Mouse (Mus musculus): ENCODE measurements around the gene Slc6a16. TPM values are rescaled to one million over a fixed set of nuclear protein-coding genes. Genes with fewer than 3 reads are reported as not detected.

Gene Slc6a16
- polyA plus RNA-seq, 1 experiment from 2014 or later: 0.09 TPM

DNA sequence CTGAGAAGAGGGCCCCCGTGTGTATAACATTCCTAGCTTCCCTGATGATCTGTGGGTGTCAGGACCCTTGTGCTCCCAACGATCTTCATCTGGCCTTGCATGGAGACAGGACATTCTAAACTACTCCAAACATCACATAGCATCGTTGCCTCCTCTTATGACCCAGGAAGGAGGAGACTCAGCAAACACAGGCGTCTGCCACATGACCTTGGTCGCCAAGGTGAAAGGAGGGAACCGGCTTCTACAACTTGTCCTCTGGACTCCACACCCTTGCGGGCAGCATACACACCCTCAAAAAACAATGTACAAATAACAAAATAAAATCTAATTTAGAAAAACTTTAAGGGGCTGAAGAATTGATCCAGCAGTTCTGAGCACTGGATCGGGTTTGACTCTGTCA is 71.1 kb downstream of the Slc6a16 start:
- H3K9ac ChIP-seq (ENCODE audit: low read length): no peak overlapping the region
- no peaks in the 10 kb centered on the region for H3K9me3 ChIP-seq (replicated peaks; ENCODE audit: control insufficient read depth, low read length)
- no peak overlapping the region for H3K27ac ChIP-seq (ENCODE audit: low read length)
- H3K4me3 ChIP-seq (ENCODE audit: low read length): no peak overlapping the region
- H3K4me1 ChIP-seq (ENCODE audit: control insufficient read depth, insufficient read depth, low read length): 0 out of 2 replicates have a peak, but pooled peaks cover 3% of the 10 kb centered on the region
- H3K36me3 ChIP-seq (ENCODE audit: control insufficient read depth, insufficient read depth): peaks cover 4% of the 10 kb centered on the region
- WGBS: 33% methylated on average over 8 of the region's 8 CpGs
- no peaks in the 10 kb centered on the region for H3K27me3 ChIP-seq (ENCODE audit: control insufficient read depth, insufficient read depth, low read length)
- ATAC-seq (replicated peaks; ENCODE audit: extremely low read depth, insufficient read depth, low FRiP score): no peak
- no peak overlapping the region for H3K4me2 ChIP-seq (ENCODE audit: low read depth, low read length)

- no peak overlapping the region for H3K9ac ChIP-seq (ENCODE audit: low read length)
- no peak overlapping the region for H3K4me2 ChIP-seq (ENCODE audit: low read depth, low read length)
- no peaks in the 10 kb centered on the region for H3K9me3 ChIP-seq (replicated peaks; ENCODE audit: control insufficient read depth, low read length)
- no peak overlapping the region for H3K4me3 ChIP-seq (ENCODE audit: low read length)
- 0 out of 2 replicates have a peak, but pooled peaks cover 3% of the 10 kb centered on the region for H3K4me1 ChIP-seq (ENCODE audit: control insufficient read depth, insufficient read depth, low read length)
- H3K36me3 ChIP-seq (ENCODE audit: control insufficient read depth, insufficient read depth): peaks cover 5% of the 10 kb centered on the region
- H3K27me3 ChIP-seq (ENCODE audit: control insufficient read depth, insufficient read depth, low read length): no peaks in the 10 kb centered on the region
- no peak for ATAC-seq (replicated peaks; ENCODE audit: extremely low read depth, insufficient read depth, low FRiP score)
- WGBS: 34% methylated on average over 10 of the region's 10 CpGs
- H3K27ac ChIP-seq (ENCODE audit: low read length): no peak overlapping the region
Observed at GRCm38 (mm10) chr7:45312686-45313453, 72.0 kb downstream of the Slc6a16 start.

DNA sequence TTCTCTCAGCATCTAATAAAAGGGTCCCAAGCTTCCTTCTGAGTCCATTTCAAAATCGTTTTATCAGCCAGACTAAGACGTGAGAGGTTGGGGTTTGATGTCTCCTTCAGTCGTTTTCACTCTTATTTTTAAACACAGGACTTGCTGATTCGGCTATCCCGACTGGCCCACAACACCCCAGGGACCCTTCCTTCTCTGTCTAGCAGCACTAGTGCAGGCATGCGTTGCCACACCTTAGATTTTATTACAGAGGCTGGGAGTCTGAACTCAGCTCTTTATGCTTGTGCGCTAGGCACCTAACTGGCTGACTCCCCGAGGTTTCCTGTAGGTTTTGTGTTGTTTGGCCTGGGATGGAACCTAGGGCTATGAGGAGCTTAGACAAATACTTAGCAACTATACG is 72.6 kb downstream of the Slc6a16 start:
- no peak for ATAC-seq (replicated peaks; ENCODE audit: extremely low read depth, insufficient read depth, low FRiP score)
- H3K36me3 ChIP-seq (ENCODE audit: control insufficient read depth, insufficient read depth): peaks cover 6% of the 10 kb centered on the region
- H3K4me2 ChIP-seq (ENCODE audit: low read depth, low read length): no peak overlapping the region
- H3K4me1 ChIP-seq (ENCODE audit: control insufficient read depth, insufficient read depth, low read length): 0 out of 2 replicates have a peak, but pooled peaks cover 3% of the 10 kb centered on the region
- no peak overlapping the region for H3K9ac ChIP-seq (ENCODE audit: low read length)
- H3K27me3 ChIP-seq (ENCODE audit: control insufficient read depth, insufficient read depth, low read length): no peaks in the 10 kb centered on the region
- H3K9me3 ChIP-seq (replicated peaks; ENCODE audit: control insufficient read depth, low read length): no peaks in the 10 kb centered on the region
- no peak overlapping the region for H3K27ac ChIP-seq (ENCODE audit: low read length)
- no peak overlapping the region for H3K4me3 ChIP-seq (ENCODE audit: low read length)
- WGBS: 36% methylated on average over 9 of the region's 9 CpGs

GRCm38 (mm10) chr7:45315182-45315701 is 74.4 kb downstream of the Slc6a16 start:
- Histone ChIP-seq H3K4me2 (ENCODE audit: low read depth, low read length) (no peak overlapping the region), H3K4me1 (ENCODE audit: control insufficient read depth, insufficient read depth, low read length) (0 out of 2 replicates have a peak, but pooled peaks cover 3% of the 10 kb centered on the region), H3K4me3 (ENCODE audit: low read length) (no peak overlapping the region), H3K27me3 (ENCODE audit: control insufficient read depth, insufficient read depth, low read length) (no peaks in the 10 kb centered on the region), H3K9ac (ENCODE audit: low read length) (no peak overlapping the region), H3K27ac (ENCODE audit: low read length) (no peak overlapping the region), H3K9me3 (replicated peaks; ENCODE audit: control insufficient read depth, low read length) (no peaks in the 10 kb centered on the region), H3K36me3 (ENCODE audit: control insufficient read depth, insufficient read depth) (peaks cover 13% of the 10 kb centered on the region)
- no peak for ATAC-seq (replicated peaks; ENCODE audit: extremely low read depth, insufficient read depth, low FRiP score)
- 86% methylated on average over 10 of the region's 10 CpGs for WGBS

- Histone ChIP-seq H3K4me1 (ENCODE audit: control insufficient read depth, insufficient read depth, low read length) (0 out of 2 replicates have a peak, but pooled peaks cover 3% of the 10 kb centered on the region), H3K27me3 (ENCODE audit: control insufficient read depth, insufficient read depth, low read length) (no peaks in the 10 kb centered on the region), H3K4me2 (ENCODE audit: low read depth, low read length) (no peak overlapping the region), H3K9ac (ENCODE audit: low read length) (no peak overlapping the region), H3K36me3 (ENCODE audit: control insufficient read depth, insufficient read depth) (peaks cover 16% of the 10 kb centered on the region), H3K9me3 (replicated peaks; ENCODE audit: control insufficient read depth, low read length) (no peaks in the 10 kb centered on the region), H3K27ac (ENCODE audit: low read length) (no peak overlapping the region), H3K4me3 (ENCODE audit: low read length) (no peak overlapping the region)
- 91% methylated on average over 14 of the region's 14 CpGs for WGBS
- no peak for ATAC-seq (replicated peaks; ENCODE audit: extremely low read depth, insufficient read depth, low FRiP score)
Observed at GRCm38 (mm10) chr7:45316536-45316935, 75.7 kb downstream of the Slc6a16 start.

DNA sequence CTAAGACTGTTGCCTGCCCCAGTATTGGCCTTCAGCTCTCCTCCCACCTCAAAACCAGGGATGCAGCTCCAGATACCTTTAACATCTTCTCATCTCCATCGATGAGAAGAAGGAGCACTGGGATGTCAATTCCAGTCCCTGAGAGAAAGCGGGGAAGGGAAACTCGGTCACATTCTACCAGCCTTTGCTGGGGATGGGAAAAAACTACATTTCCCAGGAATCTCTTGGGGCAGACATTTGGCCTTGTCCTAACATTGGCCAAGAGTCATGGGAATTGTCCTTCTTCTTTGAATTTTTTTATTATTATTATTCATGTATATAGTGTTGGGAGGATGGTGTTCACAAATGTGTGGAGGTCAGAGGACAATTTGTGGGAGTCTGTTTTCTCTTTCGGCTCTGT is 81.4 kb downstream of the Slc6a16 start:
- 86% methylated on average over 4 of the region's 4 CpGs for whole genome bisulfite sequencing
- H3K4me1 ChIP-seq (ENCODE audit: control insufficient read depth, insufficient read depth, low read length): no peaks in the 10 kb centered on the region
- ATAC-seq (replicated peaks; ENCODE audit: extremely low read depth, insufficient read depth, low FRiP score): no peak
- no peak overlapping the region for H3K4me3 ChIP-seq (ENCODE audit: low read length)
- H3K27ac ChIP-seq (ENCODE audit: low read length): no peak overlapping the region
- no peak overlapping the region for H3K9ac ChIP-seq (ENCODE audit: low read length)
- H3K27me3 ChIP-seq (ENCODE audit: control insufficient read depth, insufficient read depth, low read length): no peaks in the 10 kb centered on the region
- no peak overlapping the region for H3K4me2 ChIP-seq (ENCODE audit: low read depth, low read length)
- H3K36me3 ChIP-seq (ENCODE audit: control insufficient read depth, insufficient read depth): peaks cover 44% of the 10 kb centered on the region
- peaks cover 3% of the 10 kb centered on the region; the same call in 1 of the 2 replicates for H3K9me3 ChIP-seq (replicated peaks; ENCODE audit: control insufficient read depth, low read length)

Other genes with a start within 250 kb of the Slc6a16 start
- gene Irf3, start 243.4 kb upstream of the Slc6a16 start, polyA plus RNA-seq (2015; fragmentation: Nextera tagmentation; extraction: Ambion mirVana): 71.4 and 73.6 TPM in 2 replicates
- 32.2 and 33.3 TPM in 2 replicates for gene Bcl2l12, start 242.4 kb upstream of the Slc6a16 start, polyA plus RNA-seq (2015; fragmentation: Nextera tagmentation; extraction: Ambion mirVana)
- 22.7 and 26.4 TPM in 2 replicates for gene Scaf1, start 224.7 kb upstream of the Slc6a16 start, polyA plus RNA-seq (2015; fragmentation: Nextera tagmentation; extraction: Ambion mirVana)
- gene Rras, start 223.1 kb upstream of the Slc6a16 start, polyA plus RNA-seq (2015; fragmentation: Nextera tagmentation; extraction: Ambion mirVana): 74.8 and 85.0 TPM in 2 replicates
- 5.6 and 7.3 TPM in 2 replicates for gene Prr12, start 188.2 kb upstream of the Slc6a16 start, polyA plus RNA-seq (2015; fragmentation: Nextera tagmentation; extraction: Ambion mirVana)
- gene Nosip, start 178.7 kb upstream of the Slc6a16 start, polyA plus RNA-seq (2015; fragmentation: Nextera tagmentation; extraction: Ambion mirVana): 53.8 and 55.9 TPM in 2 replicates
- 12.9 and 16.6 TPM in 2 replicates for gene Prrg2, start 178.4 kb upstream of the Slc6a16 start, polyA plus RNA-seq (2015; fragmentation: Nextera tagmentation; extraction: Ambion mirVana)
- gene Rcn3, start 148.9 kb upstream of the Slc6a16 start, polyA plus RNA-seq (2015; fragmentation: Nextera tagmentation; extraction: Ambion mirVana): 207 and 214 TPM in 2 replicates
- 56.8 and 58.2 TPM in 2 replicates for gene Fcgrt, start 137.2 kb upstream of the Slc6a16 start, polyA plus RNA-seq (2015; fragmentation: Nextera tagmentation; extraction: Ambion mirVana)
- 809 and 812 TPM in 2 replicates for gene Rps11, start 116.6 kb upstream of the Slc6a16 start, polyA plus RNA-seq (2015; fragmentation: Nextera tagmentation; extraction: Ambion mirVana)
- 684 and 727 TPM in 2 replicates for gene Rpl13a, start 112.3 kb upstream of the Slc6a16 start, polyA plus RNA-seq (2015; fragmentation: Nextera tagmentation; extraction: Ambion mirVana)
- gene Gm45713, start 104.9 kb upstream of the Slc6a16 start, polyA plus RNA-seq (2015; fragmentation: Nextera tagmentation; extraction: Ambion mirVana): 0.34 TPM in 1 of 2 replicates, not detected in the other
- gene Flt3l, start 104.7 kb upstream of the Slc6a16 start, polyA plus RNA-seq (2015; fragmentation: Nextera tagmentation; extraction: Ambion mirVana): 2.3 and 2.8 TPM in 2 replicates
- gene Pih1d1, start 86.8 kb upstream of the Slc6a16 start, polyA plus RNA-seq (2015; fragmentation: Nextera tagmentation; extraction: Ambion mirVana): 76.8 and 82.5 TPM in 2 replicates
- 33.9 and 38.2 TPM in 2 replicates for gene Aldh16a1, start 86.5 kb upstream of the Slc6a16 start, polyA plus RNA-seq (2015; fragmentation: Nextera tagmentation; extraction: Ambion mirVana)
- gene Slc17a7, start 77.1 kb upstream of the Slc6a16 start, polyA plus RNA-seq (2015; fragmentation: Nextera tagmentation; extraction: Ambion mirVana): 3.6 and 4.7 TPM in 2 replicates
- not detected in 2 replicates for gene Gfy, start 61.5 kb upstream of the Slc6a16 start, polyA plus RNA-seq (2015; fragmentation: Nextera tagmentation; extraction: Ambion mirVana)
- gene Pth2, start 60.1 kb upstream of the Slc6a16 start, polyA plus RNA-seq (2015; fragmentation: Nextera tagmentation; extraction: Ambion mirVana): 0.42 TPM in 1 of 2 replicates, not detected in the other
- gene Ccdc155, start 36.2 kb upstream of the Slc6a16 start, polyA plus RNA-seq (2015; fragmentation: Nextera tagmentation; extraction: Ambion mirVana): 0.58 and 0.75 TPM in 2 replicates
- 1.2 and 1.4 TPM in 2 replicates for gene Dkkl1, start 28.9 kb upstream of the Slc6a16 start, polyA plus RNA-seq (2015; fragmentation: Nextera tagmentation; extraction: Ambion mirVana)
- 88.0 and 92.4 TPM in 2 replicates for gene Tead2, start 25.3 kb upstream of the Slc6a16 start, polyA plus RNA-seq (2015; fragmentation: Nextera tagmentation; extraction: Ambion mirVana)
- 5.0 and 9.2 TPM in 2 replicates for gene Cd37, start 2.0 kb upstream of the Slc6a16 start, polyA plus RNA-seq (2015; fragmentation: Nextera tagmentation; extraction: Ambion mirVana)
- not detected in 2 replicates for gene Slc6a21, start 36.4 kb downstream of the Slc6a16 start, polyA plus RNA-seq (2015; fragmentation: Nextera tagmentation; extraction: Ambion mirVana)
- 12.4 and 18.0 TPM in 2 replicates for gene Trpm4, start 92.7 kb downstream of the Slc6a16 start, polyA plus RNA-seq (2015; fragmentation: Nextera tagmentation; extraction: Ambion mirVana)
- 26.6 and 28.7 TPM in 2 replicates for gene Hrc, start 94.2 kb downstream of the Slc6a16 start, polyA plus RNA-seq (2015; fragmentation: Nextera tagmentation; extraction: Ambion mirVana)
- gene Ppfia3, start 125.9 kb downstream of the Slc6a16 start, polyA plus RNA-seq (2015; fragmentation: Nextera tagmentation; extraction: Ambion mirVana): 1.5 TPM in 2 replicates
- gene Lin7b, start 129.5 kb downstream of the Slc6a16 start, polyA plus RNA-seq (2015; fragmentation: Nextera tagmentation; extraction: Ambion mirVana): 0.81 and 0.91 TPM in 2 replicates
- 145 and 161 TPM in 2 replicates for gene Snrnp70, start 154.7 kb downstream of the Slc6a16 start, polyA plus RNA-seq (2015; fragmentation: Nextera tagmentation; extraction: Ambion mirVana)
- 0.25 and 0.27 TPM in 2 replicates for gene Kcna7, start 164.6 kb downstream of the Slc6a16 start, polyA plus RNA-seq (2015; fragmentation: Nextera tagmentation; extraction: Ambion mirVana)
- 0.91 and 1.1 TPM in 2 replicates for gene Ntf5, start 172.6 kb downstream of the Slc6a16 start, polyA plus RNA-seq (2015; fragmentation: Nextera tagmentation; extraction: Ambion mirVana)
- 0.46 and 0.51 TPM in 2 replicates for gene Lhb, start 179.7 kb downstream of the Slc6a16 start, polyA plus RNA-seq (2015; fragmentation: Nextera tagmentation; extraction: Ambion mirVana)
- 136 and 141 TPM in 2 replicates for gene Gys1, start 193.8 kb downstream of the Slc6a16 start, polyA plus RNA-seq (2015; fragmentation: Nextera tagmentation; extraction: Ambion mirVana)
- 85.1 and 88.3 TPM in 2 replicates for gene Ruvbl2, start 197.0 kb downstream of the Slc6a16 start, polyA plus RNA-seq (2015; fragmentation: Nextera tagmentation; extraction: Ambion mirVana)
- 3,045 and 3,399 TPM in 2 replicates for gene Ftl1, start 218.8 kb downstream of the Slc6a16 start, polyA plus RNA-seq (2015; fragmentation: Nextera tagmentation; extraction: Ambion mirVana)
- gene Bax, start 225.8 kb downstream of the Slc6a16 start, polyA plus RNA-seq (2015; fragmentation: Nextera tagmentation; extraction: Ambion mirVana): 104 and 107 TPM in 2 replicates
- gene Tulp2, start 240.8 kb downstream of the Slc6a16 start, polyA plus RNA-seq (2015; fragmentation: Nextera tagmentation; extraction: Ambion mirVana): 0.35 and 0.71 TPM in 2 replicates
- not detected in 2 replicates for gene Gm45808, start 245.7 kb downstream of the Slc6a16 start, polyA plus RNA-seq (2015; fragmentation: Nextera tagmentation; extraction: Ambion mirVana)
- gene Dhdh, start 247.7 kb downstream of the Slc6a16 start, polyA plus RNA-seq (2015; fragmentation: Nextera tagmentation; extraction: Ambion mirVana): 3.4 TPM in 2 replicates